Mouse (Mus musculus): ENCODE data around the gene 5730522E02Rik. TPM values are rescaled to one million over a fixed set of nuclear protein-coding genes. Genes with fewer than 3 reads are reported as not detected.

The 5730522E02Rik gene
- total RNA-seq, 4 experiments from 2014 or later: not detected

- no peak for DNase-seq (ENCODE audit: low spot score)
Observed at GRCm38 (mm10) chr11:26128385-26128784, 82.2 kb downstream of the 5730522E02Rik start.

- no peak for DNase-seq (ENCODE audit: low spot score)
Observed at GRCm38 (mm10) chr11:26125923-26126322, 84.6 kb downstream of the 5730522E02Rik start.

GRCm38 (mm10) chr11:26120781-26121557 is 89.6 kb downstream of the 5730522E02Rik start:
- DNase-seq (ENCODE audit: low spot score): no peak

- DNase-seq (ENCODE audit: low spot score): no peak
Observed at GRCm38 (mm10) chr11:26117651-26118050, 92.9 kb downstream of the 5730522E02Rik start.

GRCm38 (mm10) chr11:26112206-26112605 is 98.4 kb downstream of the 5730522E02Rik start:
- no peak for DNase-seq (ENCODE audit: low spot score)

- DNase-seq (ENCODE audit: low spot score): no peak
Observed at GRCm38 (mm10) chr11:26108647-26109046, 101.9 kb downstream of the 5730522E02Rik start.

GRCm38 (mm10) chr11:26104680-26105079 is 105.9 kb downstream of the 5730522E02Rik start:
- DNase-seq (ENCODE audit: low spot score): no peak

GRCm38 (mm10) chr11:26103698-26104097 is 106.9 kb downstream of the 5730522E02Rik start:
- DNase-seq (ENCODE audit: low spot score): no peak

- DNase-seq (ENCODE audit: low spot score): no peak
Observed at GRCm38 (mm10) chr11:26102878-26103277, 107.7 kb downstream of the 5730522E02Rik start.

GRCm38 (mm10) chr11:26100077-26100476 is 110.5 kb downstream of the 5730522E02Rik start:
- DNase-seq (ENCODE audit: low spot score): no peak

GRCm38 (mm10) chr11:26098933-26099332 is 111.6 kb downstream of the 5730522E02Rik start:
- DNase-seq (ENCODE audit: low spot score): no peak

- DNase-seq (ENCODE audit: low spot score): no peak
Observed at GRCm38 (mm10) chr11:26096095-26096494, 114.5 kb downstream of the 5730522E02Rik start.

- no peak for DNase-seq (ENCODE audit: low spot score)
Observed at GRCm38 (mm10) chr11:26088993-26089392, 121.6 kb downstream of the 5730522E02Rik start.

- no peak for DNase-seq (ENCODE audit: low spot score)
Observed at GRCm38 (mm10) chr11:26086679-26087078, 123.9 kb downstream of the 5730522E02Rik start.

- no peak for DNase-seq (ENCODE audit: low spot score)
Observed at GRCm38 (mm10) chr11:26085380-26086035, 125.1 kb downstream of the 5730522E02Rik start.

GRCm38 (mm10) chr11:26076335-26076734 is 134.2 kb downstream of the 5730522E02Rik start:
- DNase-seq (ENCODE audit: low spot score): no peak

GRCm38 (mm10) chr11:26075536-26075935 is 135.0 kb downstream of the 5730522E02Rik start:
- no peak for DNase-seq (ENCODE audit: low spot score)

- DNase-seq (ENCODE audit: low spot score): peak; percentile 2
Observed at GRCm38 (mm10) chr11:26073638-26074294, 136.8 kb downstream of the 5730522E02Rik start.

GRCm38 (mm10) chr11:26072101-26072500 is 138.5 kb downstream of the 5730522E02Rik start:
- DNase-seq (ENCODE audit: low spot score): no peak

- no peak for DNase-seq (ENCODE audit: low spot score)
Observed at GRCm38 (mm10) chr11:26063252-26063651, 147.3 kb downstream of the 5730522E02Rik start.

GRCm38 (mm10) chr11:26061471-26062137 is 149.0 kb downstream of the 5730522E02Rik start:
- no peak for DNase-seq (ENCODE audit: low spot score)

- no peak for DNase-seq (ENCODE audit: low spot score)
Observed at GRCm38 (mm10) chr11:26013527-26013926, 197.0 kb downstream of the 5730522E02Rik start.

Measured in heart, adult 8-10 months (tissue).